Mouse (Mus musculus) neural tube, embryonic 12.5 days (tissue): ENCODE data around the gene Plekhs1. TPM values are rescaled to one million over a fixed set of nuclear protein-coding genes. Genes with fewer than 3 reads are reported as not detected.

Experiments used
- ATAC-seq: fragments of 200-750 bp; cut with Nextera tagmentation; 2 replicates; pipeline ENCODE4 v1.8.0; 2017; ENCODE audit warnings: low read depth, mild to moderate bottlenecking, moderate TSS enrichment, moderate library complexity; ENCODE audit not compliant: low FRiP score
- H3K27ac ChIP-seq: fragments of 300-500 bp; sonication (generic); 2 replicates; pipeline ENCODE4 v1.5.1; 2016
- H3K27me3 ChIP-seq: fragments of 300-500 bp; sonication (generic); replicated peaks from 2 replicates; pipeline ENCODE4 v1.6.1; 2016; ENCODE audit warnings: mild to moderate bottlenecking
- H3K36me3 ChIP-seq: fragments of 300-500 bp; sonication (generic); 2 replicates; pipeline ENCODE4 v1.6.1; 2016; ENCODE audit warnings: mild to moderate bottlenecking
- H3K4me1 ChIP-seq: fragments of 300-500 bp; sonication (generic); 2 replicates; pipeline ENCODE4 v1.6.1; 2016
- H3K4me2 ChIP-seq: fragments of 300-500 bp; sonication (generic); replicated peaks from 2 replicates; pipeline ENCODE4 v1.6.1; 2016; ENCODE audit warnings: mild to moderate bottlenecking
- H3K4me3 ChIP-seq: fragments of 300-500 bp; sonication (generic); 2 replicates; pipeline ENCODE4 v1.5.1; 2016
- H3K9ac ChIP-seq: fragments of 300-500 bp; sonication (generic); 2 replicates; pipeline ENCODE4 v1.6.1; 2016; ENCODE audit warnings: mild to moderate bottlenecking
- H3K9me3 ChIP-seq: fragments of 300-500 bp; sonication (generic); 2 replicates; pipeline ENCODE4 v1.6.1; 2016; ENCODE audit warnings: mild to moderate bottlenecking
- WGBS: fragments of 180-500 bp; shearing (Covaris S2); methylation state at CpG from one replicate; pipeline ENCODE4 v1.1.7; 2016; 5-methylcytosine and 5-hydroxymethylcytosine counted together
- polyA plus RNA-seq: library from polyadenylated mRNA; unstranded; fragments of >200 nt; fragmentation: Nextera tagmentation; extraction: Ambion mirVana; gene quantifications from 2 replicates; pipeline ENCODE4 v1.2.1, GENCODE M21; 2016

Gene Plekhs1
- polyA plus RNA-seq = 0.15 TPM in 1 of 2 replicates, not detected in the other

GRCm38 (mm10) chr19:56461522-56462101 is at the start of gene Plekhs1:
Gene Plekhs1 (plus strand): TSS chr19:56461640.
- WGBS = 74% methylated on average over 10 of the region's 10 CpGs

GRCm38 (mm10) chr19:56418404-56418803 is 43.0 kb upstream of the Plekhs1 start:
- Histone ChIP-seq H3K27me3 (no peaks in the 10 kb centered on the region), H3K4me3 (no peak overlapping the region), H3K4me1 (0 out of 2 replicates have a peak, but pooled peaks cover 3% of the 10 kb centered on the region), H3K27ac (no peak overlapping the region), H3K36me3 (no peaks in the 10 kb centered on the region), H3K9me3 (no peaks in the 10 kb centered on the region), H3K4me2 (no peak overlapping the region), H3K9ac (no peak overlapping the region)
- WGBS = 92% methylated on average over 4 of the region's 4 CpGs
- ATAC-seq = no peak

More at GRCm38 (mm10) chr19:56461522-56462101, at the start of gene Plekhs1:
- Histone ChIP-seq H3K9me3 (no peaks in the 10 kb centered on the region), H3K36me3 (no peaks in the 10 kb centered on the region), H3K27me3 (no peaks in the 10 kb centered on the region), H3K4me1 (no peaks in the 10 kb centered on the region), H3K4me2 (no peak within 1 kb of the TSS), H3K27ac (no peak within 1 kb of the TSS), H3K9ac (no peak within 1 kb of the TSS), H3K4me3 (no peak within 1 kb of the TSS)
- ATAC-seq = no peak

GRCm38 (mm10) chr19:56419452-56419851 is 42.0 kb upstream of the Plekhs1 start:
- Histone ChIP-seq H3K4me2 (no peak overlapping the region), H3K4me1 (0 out of 2 replicates have a peak, but pooled peaks cover 4% of the 10 kb centered on the region), H3K36me3 (no peaks in the 10 kb centered on the region), H3K27ac (no peak overlapping the region), H3K27me3 (no peaks in the 10 kb centered on the region), H3K9ac (no peak overlapping the region), H3K9me3 (no peaks in the 10 kb centered on the region), H3K4me3 (no peak overlapping the region)
- 72% methylated on average over 9 of the region's 9 CpGs for WGBS
- no peak for ATAC-seq

GRCm38 (mm10) chr19:56420345-56420744 is 41.1 kb upstream of the Plekhs1 start:
- no peaks in the 10 kb centered on the region for H3K9me3 ChIP-seq
- H3K9ac ChIP-seq = no peak overlapping the region
- no peaks in the 10 kb centered on the region for H3K27me3 ChIP-seq
- H3K4me1 ChIP-seq = 0 out of 2 replicates have a peak, but pooled peaks cover 4% of the 10 kb centered on the region
- H3K27ac ChIP-seq = no peak overlapping the region
- H3K4me3 ChIP-seq = no peak overlapping the region
- no peaks in the 10 kb centered on the region for H3K36me3 ChIP-seq
- 84% methylated on average over 3 of the region's 3 CpGs for WGBS
- no peak for ATAC-seq
- no peak overlapping the region for H3K4me2 ChIP-seq

GRCm38 (mm10) chr19:56422476-56423338 is 38.7 kb upstream of the Plekhs1 start:
- 0 out of 2 replicates have a peak, but pooled peaks have one; percentile 48 for ATAC-seq
- H3K4me2 ChIP-seq = peak overlapping the region; percentile 20; the same call in 1 of the 2 replicates

GRCm38 (mm10) chr19:56423370-56423769 is 38.1 kb upstream of the Plekhs1 start:
- Histone ChIP-seq H3K36me3 (no peaks in the 10 kb centered on the region), H3K4me1 (0 out of 2 replicates have a peak, but pooled peaks cover 4% of the 10 kb centered on the region), H3K4me2 (peak overlapping the region; percentile 20), H3K27ac (no peak overlapping the region), H3K9ac (no peak overlapping the region), H3K9me3 (no peaks in the 10 kb centered on the region), H3K27me3 (no peaks in the 10 kb centered on the region), H3K4me3 (no peak overlapping the region)
- peak; percentile 50; the same call in 1 of the 2 replicates for ATAC-seq
- 54% methylated on average over 12 of the region's 12 CpGs for WGBS

More at GRCm38 (mm10) chr19:56422476-56423338, 38.7 kb upstream of the Plekhs1 start:
- H3K4me1 ChIP-seq = 0 out of 2 replicates have a peak, but pooled peaks cover 4% of the 10 kb centered on the region
- H3K9ac ChIP-seq = no peak overlapping the region
- no peak overlapping the region for H3K4me3 ChIP-seq
- H3K27ac ChIP-seq = no peak overlapping the region
- no peaks in the 10 kb centered on the region for H3K36me3 ChIP-seq
- H3K27me3 ChIP-seq = no peaks in the 10 kb centered on the region
- no peaks in the 10 kb centered on the region for H3K9me3 ChIP-seq
- WGBS = 27% methylated on average over 14 of the region's 14 CpGs

- Histone ChIP-seq H3K9me3 (no peaks in the 10 kb centered on the region), H3K4me2 (no peak overlapping the region), H3K9ac (no peak overlapping the region), H3K4me3 (no peak overlapping the region), H3K36me3 (no peaks in the 10 kb centered on the region), H3K4me1 (0 out of 2 replicates have a peak, but pooled peaks cover 4% of the 10 kb centered on the region), H3K27me3 (no peaks in the 10 kb centered on the region), H3K27ac (no peak overlapping the region)
- ATAC-seq = no peak
- 74% methylated on average over 17 of the region's 17 CpGs for WGBS
Observed at GRCm38 (mm10) chr19:56424606-56425395, 36.6 kb upstream of the Plekhs1 start.

- Histone ChIP-seq H3K27me3 (no peaks in the 10 kb centered on the region), H3K4me1 (0 out of 2 replicates have a peak, but pooled peaks cover 4% of the 10 kb centered on the region), H3K9ac (no peak overlapping the region), H3K4me2 (no peak overlapping the region), H3K27ac (no peak overlapping the region), H3K36me3 (no peaks in the 10 kb centered on the region), H3K9me3 (no peaks in the 10 kb centered on the region), H3K4me3 (no peak overlapping the region)
- ATAC-seq = no peak
- 70% methylated on average over 9 of the region's 9 CpGs for WGBS
Observed at GRCm38 (mm10) chr19:56425492-56425891, 35.9 kb upstream of the Plekhs1 start.

- no peaks in the 10 kb centered on the region for H3K9me3 ChIP-seq
- H3K27ac ChIP-seq = no peak overlapping the region
- peaks cover 9% of the 10 kb centered on the region; the same call in 1 of the 2 replicates for H3K4me1 ChIP-seq
- H3K4me3 ChIP-seq = no peak overlapping the region
- ATAC-seq = no peak
- 0 out of 2 replicates have a peak, but pooled peaks cover 3% of the 10 kb centered on the region for H3K36me3 ChIP-seq
- H3K4me2 ChIP-seq = no peak overlapping the region
- no peak overlapping the region for H3K9ac ChIP-seq
- 74% methylated on average over 8 of the region's 8 CpGs for WGBS
- no peaks in the 10 kb centered on the region for H3K27me3 ChIP-seq
Observed at GRCm38 (mm10) chr19:56430369-56430768, 31.1 kb upstream of the Plekhs1 start.

GRCm38 (mm10) chr19:56432706-56433105 is 28.7 kb upstream of the Plekhs1 start:
- Histone ChIP-seq H3K4me3 (no peak overlapping the region), H3K27ac (no peak overlapping the region), H3K4me2 (no peak overlapping the region), H3K9ac (no peak overlapping the region), H3K27me3 (no peaks in the 10 kb centered on the region), H3K36me3 (0 out of 2 replicates have a peak, but pooled peaks cover 3% of the 10 kb centered on the region), H3K9me3 (no peaks in the 10 kb centered on the region), H3K4me1 (peaks cover 10% of the 10 kb centered on the region; the same call in 1 of the 2 replicates)
- 81% methylated on average over 10 of the region's 10 CpGs for WGBS
- no peak for ATAC-seq

- no peak for ATAC-seq
- 0 out of 2 replicates have a peak, but pooled peaks cover 3% of the 10 kb centered on the region for H3K36me3 ChIP-seq
- H3K4me3 ChIP-seq = no peak overlapping the region
- H3K9me3 ChIP-seq = no peaks in the 10 kb centered on the region
- no peak overlapping the region for H3K9ac ChIP-seq
- peaks cover 10% of the 10 kb centered on the region; the same call in 1 of the 2 replicates for H3K4me1 ChIP-seq
- H3K27me3 ChIP-seq = no peaks in the 10 kb centered on the region
- H3K27ac ChIP-seq = no peak overlapping the region
- H3K4me2 ChIP-seq = no peak overlapping the region
- WGBS = 91% methylated on average over 7 of the region's 7 CpGs
Observed at GRCm38 (mm10) chr19:56433581-56433980, 27.9 kb upstream of the Plekhs1 start.
